In the genomic region with DNA sequence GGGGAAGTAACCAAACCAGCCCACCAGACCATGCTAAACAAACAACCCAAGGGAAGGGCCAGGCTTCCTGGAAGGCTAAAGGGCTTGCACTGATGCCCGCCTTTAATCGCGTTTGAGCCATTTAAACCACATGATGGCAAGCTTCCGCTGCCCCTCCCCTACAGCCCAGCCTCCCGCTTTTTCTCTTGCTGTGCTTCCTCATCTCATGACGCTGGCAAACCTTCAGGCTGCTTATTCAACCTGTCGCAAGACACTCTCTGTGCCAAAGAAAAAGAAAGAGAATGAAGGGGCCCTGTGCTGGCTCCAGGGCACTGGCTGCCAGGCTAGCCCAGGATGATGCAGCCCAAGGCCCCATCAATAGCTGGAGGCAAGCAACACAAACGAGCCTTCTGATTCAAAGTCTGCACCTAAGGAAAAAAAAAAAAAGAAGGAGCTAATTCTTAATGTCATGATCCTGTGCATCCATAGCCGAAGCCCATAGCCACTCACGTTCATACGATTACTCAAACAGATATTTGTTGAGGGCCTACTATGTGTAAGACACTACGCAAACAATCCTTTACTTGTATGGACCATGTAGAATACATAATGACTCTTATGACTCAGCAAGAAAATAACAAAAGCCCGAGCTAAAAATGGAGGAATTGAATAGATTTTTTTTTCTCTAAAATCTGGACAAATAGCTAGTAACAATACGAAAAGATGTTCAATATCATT, we compare ENCODE assay signal across 8 mouse cellular contexts.
DNase-seq lines count a peak whose midpoint lies in the region; ATAC-seq and TF ChIP-seq lines count a peak whose summit lies in the region.

No protein-coding gene starts in this region.

- TF ChIP-seq CTCF in MEL (IDR thresholded peaks at IDR 0.05 in 2 of 3, conservative IDR thresholded peaks at IDR 0.05 in 1 of 3; ENCODE audit: control insufficient read depth in 1 of 3, insufficient read depth in 1 of 3, low read depth in 2 of 3, low read length in 3 of 3, poor library complexity in 1 of 3, severe bottlenecking in 1 of 3) = no peak

- 58% methylated on average over 14 of the region's 14 CpGs for WGBS in heart, embryonic 12.5 days
- WGBS in midbrain, embryonic 13.5 days = 68% methylated on average over 14 of the region's 14 CpGs

- peak; percentile 20 to 23 for DNase-seq in heart, adult 9 months (ENCODE audit: low spot score in 2 of 2)
- peak; percentile 24 for DNase-seq in 3T3-L1 (ENCODE audit: low read depth, low spot score)
- peak; percentile 76 for DNase-seq in MEL (ENCODE audit: low read depth, low spot score)
- peak; percentile 16 to 20 for DNase-seq in kidney, adult 8-10 months
- peak; percentile 54 for DNase-seq in lung, postnatal 14 days
- peak; percentile 26 for DNase-seq in thymus, postnatal 25 days

- H3K9me3 ChIP-seq in heart, embryonic 12.5 days (replicated peaks) = no peaks in the 10 kb centered on the region
- no peaks in the 10 kb centered on the region for H3K9me3 ChIP-seq in MEL (replicated peaks; ENCODE audit: insufficient read depth, low read length)
- H3K9me3 ChIP-seq in midbrain, embryonic 13.5 days = no peaks in the 10 kb centered on the region

- H3K27ac ChIP-seq in heart, embryonic 12.5 days (ENCODE audit: poor library complexity, severe bottlenecking) = no peak overlapping the region
- peak overlapping the region; percentile 47 for H3K27ac ChIP-seq in MEL (ENCODE audit: control insufficient read depth, low read depth, low read length)
- H3K27ac ChIP-seq in midbrain, embryonic 13.5 days = no peak overlapping the region

- H3K4me2 ChIP-seq in heart, embryonic 12.5 days = no peak overlapping the region
- H3K4me2 ChIP-seq in midbrain, embryonic 13.5 days (replicated peaks) = no peak overlapping the region

- H3K4me1 ChIP-seq in heart, embryonic 12.5 days (replicated peaks) = peaks cover 19% of the 10 kb centered on the region
- H3K4me1 ChIP-seq in MEL (ENCODE audit: control insufficient read depth in 1 of 2, insufficient read depth in 2 of 2, low read length in 2 of 2) = peaks cover 3 to 19% of the 10 kb centered on the region in 2 experiments; a peak in 3 of 4 replicates
- H3K4me1 ChIP-seq in midbrain, embryonic 13.5 days (replicated peaks) = no peaks in the 10 kb centered on the region

- TF ChIP-seq RAD21 in MEL (IDR thresholded peaks at IDR 0.05; ENCODE audit: low read depth, low read length) = no peak

- no peaks in the 10 kb centered on the region for H3K79me2 ChIP-seq in MEL (ENCODE audit: control insufficient read depth, insufficient read depth, low read length, poor library complexity)

- H3K9ac ChIP-seq in heart, embryonic 12.5 days = no peak overlapping the region
- peak overlapping the region; percentile 57 for H3K9ac ChIP-seq in MEL (ENCODE audit: control insufficient read depth, low read depth, low read length, poor library complexity, severe bottlenecking)
- no peak overlapping the region for H3K9ac ChIP-seq in midbrain, embryonic 13.5 days (replicated peaks)

- no peak for TF ChIP-seq POLR2A in MEL (IDR thresholded peaks at IDR 0.05; ENCODE audit: control insufficient read depth in 1 of 2, insufficient read depth in 1 of 2, low read depth in 1 of 2, low read length in 2 of 2, poor library complexity in 1 of 2)

- no peaks in the 10 kb centered on the region for H3K36me3 ChIP-seq in heart, embryonic 12.5 days
- peaks cover 0 to 8% of the 10 kb centered on the region in 2 experiments; a peak in 2 of 4 replicates for H3K36me3 ChIP-seq in MEL (ENCODE audit: control insufficient read depth in 1 of 2, insufficient read depth in 2 of 2, low read length in 2 of 2)
- no peaks in the 10 kb centered on the region for H3K36me3 ChIP-seq in midbrain, embryonic 13.5 days

- H3K4me3 ChIP-seq in heart, embryonic 12.5 days = no peak overlapping the region
- peak overlapping the region; percentile 25 to 27; a peak in 3 of 4 replicates for H3K4me3 ChIP-seq in MEL (ENCODE audit: control insufficient read depth in 1 of 2, insufficient read depth in 1 of 2, low read depth in 2 of 2, low read length in 2 of 2)
- no peak overlapping the region for H3K4me3 ChIP-seq in midbrain, embryonic 13.5 days (replicated peaks)

- H3K27me3 ChIP-seq in heart, embryonic 12.5 days (replicated peaks) = no peaks in the 10 kb centered on the region
- no peaks in the 10 kb centered on the region for H3K27me3 ChIP-seq in MEL (ENCODE audit: control insufficient read depth in 1 of 2, insufficient read depth in 2 of 2, low read length in 2 of 2)
- H3K27me3 ChIP-seq in midbrain, embryonic 13.5 days = no peaks in the 10 kb centered on the region

- no peak for ATAC-seq in heart, embryonic 12.5 days (ENCODE audit: insufficient number of reproducible peaks, low FRiP score)
- ATAC-seq in midbrain, embryonic 13.5 days = no peak

- peak in 1 of 2 experiments; percentile 22; a peak in 1 of 4 replicates for TF ChIP-seq EP300 in MEL (IDR thresholded peaks at IDR 0.05; ENCODE audit: low read depth in 1 of 2, low read length in 2 of 2)

TF ChIP-seq in MEL, 35 proteins besides CTCF, POLR2A, EP300 and RAD21:
- TF ChIP-seq ZKSCAN1 (IDR thresholded peaks at IDR 0.05; ENCODE audit: low read depth, low read length) (peak; percentile 83), ETS1 (IDR thresholded peaks at IDR 0.05; ENCODE audit: low read depth, low read length) (peak; percentile 28; the same call in 1 of the 2 replicates), USF1 (IDR thresholded peaks at IDR 0.05; ENCODE audit: low read depth, low read length) (peak; percentile 70), MAZ (IDR thresholded peaks at IDR 0.05; ENCODE audit: low read depth, low read length) (no peak), ELF1 (IDR thresholded peaks at IDR 0.05; ENCODE audit: low read depth, low read length) (no peak), CHD1 (IDR thresholded peaks at IDR 0.05; ENCODE audit: low read depth, low read length) (no peak), GATA1 (IDR thresholded peaks at IDR 0.05; ENCODE audit: low read depth, low read length) (no peak), TCF12 (IDR thresholded peaks at IDR 0.05; ENCODE audit: low read depth, low read length) (no peak), MEF2A (IDR thresholded peaks at IDR 0.05; ENCODE audit: extremely low read depth, insufficient replicate concordance, low read depth, low read length, poor library complexity, severe bottlenecking) (no peak), SIN3A (IDR thresholded peaks at IDR 0.05; ENCODE audit: low read length) (no peak), SMC3 (IDR thresholded peaks at IDR 0.05; ENCODE audit: low read depth, low read length) (peak; percentile 9; the same call in 1 of the 2 replicates), ZNF384 (IDR thresholded peaks at IDR 0.05; ENCODE audit: low read depth, low read length) (peak; percentile 56), TAL1 (IDR thresholded peaks at IDR 0.05; ENCODE audit: low read length) (no peak), BHLHE40 (IDR thresholded peaks at IDR 0.05; ENCODE audit: borderline replicate concordance, low read depth, low read length) (no peak), POLR2AphosphoS5 (IDR thresholded peaks at IDR 0.05; ENCODE audit: borderline replicate concordance, low read depth, low read length) (no peak)

Comparison
In these comparisons a context has a peak if more than half of its experiments do, and no peak if none do; other contexts are left out.
1. DNase-seq: peak in every context shown above with its lines; median percentile 76 in MEL; 54 in lung, postnatal 14 days; 26 in thymus, postnatal 25 days; 24 in 3T3-L1; 22 in heart, adult 9 months; 18 in kidney, adult 8-10 months.
2. H3K4me3 ChIP-seq: peak in MEL (2 of 2); none in heart, embryonic 12.5 days (single experiment) and midbrain, embryonic 13.5 days (single experiment).